Mouse (Mus musculus): ENCODE data around the gene Trim75.

Gene Trim75

DNA sequence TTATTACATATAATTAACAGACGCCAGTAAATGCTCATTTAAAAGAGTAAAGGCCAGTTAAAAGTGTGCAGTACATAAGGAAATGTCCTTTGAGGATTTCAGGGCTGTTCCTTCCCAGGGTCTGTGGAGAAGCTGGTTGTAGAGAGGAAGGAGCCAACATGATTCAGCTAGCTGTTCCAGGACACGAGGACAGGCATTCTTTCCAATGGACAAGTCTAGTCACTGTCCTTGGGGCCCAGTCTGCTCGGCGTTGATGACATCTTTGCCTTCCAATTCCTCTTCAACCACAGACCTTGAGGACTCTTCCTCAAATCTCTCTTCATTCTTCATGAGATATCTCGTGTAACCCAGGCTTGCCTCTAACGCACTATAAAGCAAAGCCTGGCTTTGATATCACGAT lies 42.0 kb downstream of the Trim75 start:
- in situ Hi-C loops (cut with MboI, MseI), result loop anchor here in 1 of 2 experiments (5.0 kb wide), 1 partner anchor 1547 kb away; no protein-coding TSS in a partner anchor

DNA sequence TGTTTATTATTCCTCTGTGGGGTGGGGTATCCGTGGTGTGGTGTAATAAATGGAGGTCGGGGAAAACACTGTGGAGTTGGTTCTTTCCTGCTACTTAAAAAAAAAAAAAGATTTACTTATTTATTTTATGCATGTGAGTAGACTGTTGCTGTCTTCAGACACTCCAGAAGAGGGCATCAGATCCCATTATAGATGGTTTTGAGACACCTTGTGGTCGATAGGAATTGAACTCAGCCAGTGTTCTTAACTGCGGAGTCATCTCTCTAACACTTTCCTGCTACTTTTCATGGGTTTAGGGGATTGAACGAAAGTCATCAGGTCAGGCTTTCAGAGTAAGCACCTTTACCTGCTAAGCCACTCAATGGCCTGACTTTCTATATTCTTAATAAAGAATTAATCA lies 42.8 kb downstream of the Trim75 start:
- in situ Hi-C loops (cut with MboI, MseI), result loop anchor here (5.0 kb wide), 7 partner anchors 58 to 1547 kb away; partner anchors contain the start of gene Msmo1 (in 1 of the 2)

DNA sequence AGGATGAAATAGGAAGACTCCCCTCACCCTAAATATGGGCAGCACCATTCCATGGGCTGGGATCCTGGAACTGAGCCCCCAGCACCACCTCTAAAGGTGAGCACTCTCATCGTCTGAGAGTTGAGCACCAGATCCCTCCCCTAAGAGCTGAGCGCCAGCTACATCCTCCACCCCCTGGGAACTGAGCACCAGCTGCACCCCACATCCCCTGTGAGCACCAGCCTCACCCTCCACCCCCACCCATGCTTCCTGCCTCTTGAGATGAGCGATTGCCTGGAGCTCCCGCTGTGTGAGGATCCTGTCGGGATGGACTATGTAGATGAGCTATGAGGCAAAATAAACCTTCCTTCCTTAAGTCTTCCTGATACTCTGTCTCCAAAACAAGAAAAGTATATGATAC lies 44.7 kb downstream of the Trim75 start:
- in situ Hi-C loops (cut with MboI, MseI), result loop anchor here (5.0 kb wide), 6 partner anchors 56 to 331 kb away; partner anchors contain the start of gene Msmo1 (in 1 of the 2)

DNA sequence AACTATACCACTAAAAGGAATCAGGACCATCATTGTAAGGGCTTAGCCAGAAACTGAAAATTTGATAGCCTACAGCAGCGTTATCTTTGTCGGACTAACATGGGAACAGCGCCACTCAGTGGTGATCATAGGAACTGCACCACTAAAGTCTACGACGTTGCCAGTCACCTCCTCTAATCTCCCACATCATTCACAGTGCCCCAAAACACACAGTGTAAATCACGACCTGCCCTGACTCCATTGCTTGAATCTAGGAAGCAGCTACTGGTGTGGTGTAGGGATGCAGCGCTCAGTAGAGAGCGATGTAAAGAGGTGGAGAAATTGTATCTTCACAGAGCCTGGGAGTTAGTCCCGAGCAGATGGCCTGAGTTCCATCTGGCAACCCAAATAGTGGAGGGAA lies 46.1 kb downstream of the Trim75 start:
- in situ Hi-C loops (cut with MboI, MseI), result loop anchor here (5.0 kb wide), 6 partner anchors 54 to 329 kb away; partner anchors contain the start of gene Msmo1 (in 1 of the 2)

DNA sequence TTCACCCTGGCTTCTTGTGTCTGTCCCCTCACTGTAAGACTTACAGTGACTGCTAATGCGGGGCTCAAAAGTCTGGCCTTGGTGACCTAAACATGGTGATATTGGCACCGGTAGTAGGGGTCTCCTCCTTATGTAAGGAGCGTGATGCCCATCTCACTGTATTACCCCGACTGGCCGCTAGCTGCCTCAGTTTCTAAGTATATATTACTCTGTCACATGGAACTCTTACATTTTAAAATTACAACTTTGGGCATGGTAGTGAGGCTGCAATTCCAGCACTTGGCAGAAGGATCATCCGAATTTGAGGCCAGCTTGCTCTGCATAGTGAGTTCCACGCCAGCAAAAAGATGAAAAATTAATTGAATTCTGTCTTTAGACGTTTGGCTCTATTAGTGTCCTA lies 46.6 kb downstream of the Trim75 start:
- in situ Hi-C loops (cut with MboI, MseI), result loop anchor here (5.0 kb wide), 6 partner anchors 54 to 329 kb away; partner anchors contain the start of gene Msmo1 (in 1 of the 2)

DNA sequence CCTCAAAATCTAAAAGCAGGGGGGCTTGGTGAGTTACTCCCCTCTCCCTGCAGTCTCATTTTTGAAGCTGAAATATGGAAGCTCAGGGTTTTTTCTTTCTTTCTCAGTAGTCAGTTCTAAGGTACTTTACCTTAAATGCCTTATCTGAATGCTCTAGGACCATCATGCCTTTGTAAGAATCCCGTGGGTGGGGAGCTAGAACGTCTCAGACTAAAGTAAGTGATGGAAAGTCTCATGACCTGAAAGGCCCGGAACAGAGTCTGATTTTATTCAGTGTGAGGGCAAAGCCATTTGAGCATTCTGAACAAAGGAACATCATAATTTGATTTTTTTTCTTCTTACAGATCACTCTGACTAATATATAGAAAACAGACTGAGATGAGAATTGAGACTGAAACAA lies 52.6 kb downstream of the Trim75 start:
- in situ Hi-C loops (cut with MboI, MseI), result loop anchor here in 1 of 2 experiments (5.0 kb wide), 1 partner anchor 83 kb away; the partner anchor contains the start of gene Klhl2

All from T-helper 17 cell (primary cell).